Mouse (Mus musculus): ENCODE measurements at regions not wholly inside any gene's neighbourhood (a gene's known extent, or its start where the extent isn't known, plus 50 kb on each side); places are given as distances from the start of the nearest gene placed in this dataset.

DNA sequence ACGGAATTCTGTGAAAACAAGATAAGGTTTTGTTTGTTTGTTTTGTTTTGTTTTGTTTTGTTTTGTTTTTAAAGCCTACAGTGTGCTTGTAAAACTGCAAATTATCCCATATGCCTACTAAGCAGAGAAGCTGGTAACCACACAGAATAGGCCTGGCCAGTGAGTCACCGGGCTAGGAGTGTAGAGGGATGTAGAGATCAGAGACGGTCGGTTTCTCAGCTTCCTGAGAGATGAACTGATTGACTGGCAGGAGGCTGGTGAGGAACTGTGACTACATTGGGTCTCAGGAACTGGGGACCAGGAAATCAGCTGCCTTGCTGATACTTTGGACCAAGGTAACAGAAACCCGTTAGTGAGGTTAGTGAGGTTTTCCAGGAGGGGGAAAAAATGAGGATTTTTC lies 100.6 kb upstream of the Hmga2 start:
- no peak for ATAC-seq (ENCODE audit: extremely low read depth, insufficient number of reproducible peaks, low FRiP score, poor library complexity, severe bottlenecking)

DNA sequence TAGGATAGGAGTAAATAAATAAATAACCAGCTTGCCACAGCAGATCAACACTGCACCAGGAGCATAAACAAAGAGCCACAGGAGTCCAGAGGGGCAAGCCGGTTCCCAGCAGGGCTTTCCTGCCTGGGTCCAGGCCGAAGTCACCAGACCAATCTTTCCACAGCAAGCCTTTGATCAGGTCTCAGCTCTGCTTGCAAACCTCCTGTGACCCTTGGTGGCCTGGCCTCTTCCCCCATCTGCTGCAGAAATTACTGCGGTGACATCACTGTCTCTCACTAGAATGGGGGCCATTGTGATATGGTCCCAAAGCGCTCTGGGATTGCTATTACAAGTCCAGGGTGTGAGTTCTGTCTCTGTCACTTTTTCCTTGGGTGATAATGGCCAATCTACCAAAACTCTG lies 99.9 kb upstream of the Hmga2 start:
- ATAC-seq (ENCODE audit: extremely low read depth, insufficient number of reproducible peaks, low FRiP score, poor library complexity, severe bottlenecking), result no peak

DNA sequence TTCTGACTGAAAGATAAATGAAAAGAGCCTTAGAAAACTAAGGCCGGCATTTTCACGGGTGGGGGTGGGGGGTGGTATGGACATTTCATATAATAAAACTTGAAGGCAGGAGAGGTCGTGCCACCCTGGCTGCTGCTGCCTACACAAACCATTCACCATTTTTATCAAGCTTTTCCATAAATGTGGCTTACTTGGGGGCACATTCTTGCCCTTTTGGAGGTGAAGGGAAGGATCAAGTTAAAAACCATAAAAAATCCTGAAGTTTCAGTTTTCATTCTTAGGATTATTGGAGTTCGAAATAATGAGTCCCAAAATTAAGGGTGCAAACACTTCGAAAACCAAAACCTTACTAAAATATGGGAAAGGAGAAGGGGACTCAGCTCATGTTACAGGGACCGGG lies 95.1 kb upstream of the Hmga2 start:
- ATAC-seq (ENCODE audit: extremely low read depth, insufficient number of reproducible peaks, low FRiP score, poor library complexity, severe bottlenecking), result no peak

DNA sequence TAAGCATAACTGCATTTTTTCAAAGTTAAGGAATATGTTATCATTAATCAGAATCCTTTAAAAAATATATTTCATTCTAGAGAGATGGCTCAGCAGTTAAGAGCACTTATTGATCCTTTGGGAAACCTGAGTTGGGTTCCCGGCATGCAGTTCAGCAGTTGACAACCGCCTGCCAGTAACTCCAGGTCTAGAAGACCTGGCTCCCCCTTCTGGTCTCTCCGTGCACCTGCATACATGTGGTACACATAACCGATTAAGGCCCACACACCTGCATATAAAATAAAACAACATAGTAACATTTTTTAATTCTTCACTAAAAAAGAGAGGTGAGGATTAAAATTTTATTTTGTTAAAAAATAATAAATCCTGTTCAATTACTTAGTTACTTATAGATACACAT lies 89.7 kb upstream of the Hmga2 start:
- ATAC-seq (ENCODE audit: extremely low read depth, insufficient number of reproducible peaks, low FRiP score, poor library complexity, severe bottlenecking), result no peak

DNA sequence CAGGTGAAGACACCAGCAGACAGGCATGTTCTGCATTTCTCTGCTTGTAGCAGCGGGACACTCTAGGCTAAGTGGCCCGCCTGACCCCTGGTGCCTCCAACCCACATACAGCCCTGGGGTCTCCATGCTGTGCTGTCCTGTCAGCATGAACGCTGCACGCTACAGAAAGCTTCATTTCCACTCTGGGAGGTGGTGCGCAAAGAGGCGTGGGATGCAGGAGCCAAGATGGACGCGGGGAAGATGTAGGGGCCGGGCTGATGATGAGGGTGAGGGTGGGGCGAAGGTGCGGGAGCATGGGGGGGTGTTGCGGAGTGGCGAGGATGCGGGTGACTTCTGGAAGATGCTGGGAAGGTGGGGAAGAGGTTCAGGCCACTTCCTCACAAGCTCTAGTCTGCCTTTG lies 88.6 kb upstream of the Hmga2 start:
- ATAC-seq (ENCODE audit: extremely low read depth, insufficient number of reproducible peaks, low FRiP score, poor library complexity, severe bottlenecking), result no peak

DNA sequence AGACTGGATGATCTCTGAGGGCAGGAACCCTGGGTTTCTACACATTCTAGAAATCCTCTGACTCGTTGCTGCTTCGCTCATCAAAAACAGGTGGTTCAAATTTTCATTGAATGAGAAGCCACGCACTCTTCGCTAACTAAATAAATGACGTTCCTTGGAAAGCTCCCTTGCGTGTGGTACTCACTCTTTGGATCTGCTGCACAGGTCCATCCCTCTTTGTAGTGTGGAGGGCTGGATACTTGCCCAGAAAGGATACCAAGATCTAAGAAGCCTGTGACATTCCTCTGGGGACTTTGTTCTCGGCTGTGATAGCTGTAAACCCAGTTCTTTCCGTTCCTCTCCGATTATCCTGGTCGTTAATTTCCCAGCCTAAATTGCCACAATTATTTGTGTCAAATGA lies 87.7 kb upstream of the Hmga2 start:
- ATAC-seq (ENCODE audit: extremely low read depth, insufficient number of reproducible peaks, low FRiP score, poor library complexity, severe bottlenecking), result no peak

DNA sequence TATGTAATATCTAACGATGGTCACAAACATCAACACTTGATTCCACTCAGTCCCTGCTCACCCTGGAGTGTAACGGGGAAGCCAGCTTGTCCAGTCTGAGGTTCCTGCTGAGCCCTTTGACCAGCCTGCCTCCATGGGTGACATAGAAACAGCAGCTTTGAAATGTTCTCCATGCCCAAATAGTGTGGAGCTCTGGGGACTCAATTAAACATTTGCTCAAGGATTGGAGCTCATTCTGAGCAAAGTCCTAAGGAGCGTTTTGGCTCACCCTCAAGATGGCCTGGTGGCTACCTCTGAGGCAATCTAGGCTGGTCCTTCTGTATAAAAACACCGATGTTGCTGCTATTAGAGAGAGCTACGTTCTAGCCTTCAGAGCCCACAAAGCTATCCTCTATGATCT lies 85.6 kb upstream of the Hmga2 start:
- no peak for ATAC-seq (ENCODE audit: extremely low read depth, insufficient number of reproducible peaks, low FRiP score, poor library complexity, severe bottlenecking)

DNA sequence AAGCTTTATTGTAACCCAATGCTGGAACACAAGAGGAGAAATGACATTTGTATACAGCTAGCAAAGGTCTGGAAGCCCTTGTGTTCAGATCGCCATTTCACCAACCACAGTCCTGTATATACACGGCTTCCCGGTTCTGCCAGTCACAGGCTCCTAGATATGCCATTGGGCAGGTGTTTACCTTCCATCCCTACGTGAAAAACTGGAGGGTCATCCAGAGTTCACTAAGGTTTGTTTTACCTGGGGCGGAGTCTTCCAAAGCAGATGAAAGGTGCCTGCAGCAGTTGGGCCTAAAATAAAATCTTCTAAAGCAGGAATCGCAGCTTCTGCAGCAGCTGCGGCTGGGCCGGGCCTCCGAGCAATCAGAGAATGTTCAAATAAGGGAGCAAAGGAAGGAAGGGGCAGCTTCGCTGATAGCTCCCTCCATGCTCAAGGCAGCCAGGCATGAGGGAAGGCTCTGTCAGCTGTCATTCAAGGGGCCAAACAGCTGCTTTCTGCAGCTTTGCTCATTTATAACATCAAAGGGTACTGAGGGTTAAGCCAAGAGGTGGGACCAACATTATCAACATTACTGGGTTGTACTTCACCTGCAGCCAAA lies 81.7 kb upstream of the Hmga2 start:
- no peak for ATAC-seq (ENCODE audit: extremely low read depth, insufficient number of reproducible peaks, low FRiP score, poor library complexity, severe bottlenecking)

DNA sequence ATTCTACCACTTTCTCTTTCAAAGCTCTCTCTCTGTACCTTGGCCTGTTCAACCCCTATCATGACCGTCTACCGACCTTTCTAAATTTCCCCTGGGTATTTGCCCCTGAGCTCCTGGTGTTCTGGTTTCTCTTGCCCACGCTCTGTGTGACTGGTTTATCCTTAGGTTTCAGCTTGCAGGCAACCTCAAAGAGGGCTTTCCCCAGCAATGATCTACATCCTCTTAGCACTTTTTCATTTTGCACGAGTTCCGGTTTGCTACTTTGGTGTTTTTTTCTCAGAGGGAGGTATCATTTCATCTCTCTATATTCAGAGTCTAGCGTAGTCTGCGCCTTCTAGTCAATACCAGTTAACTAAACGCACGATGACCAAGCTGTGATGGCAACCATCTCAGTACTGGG lies 79.8 kb upstream of the Hmga2 start:
- no peak for ATAC-seq (ENCODE audit: extremely low read depth, insufficient number of reproducible peaks, low FRiP score, poor library complexity, severe bottlenecking)

DNA sequence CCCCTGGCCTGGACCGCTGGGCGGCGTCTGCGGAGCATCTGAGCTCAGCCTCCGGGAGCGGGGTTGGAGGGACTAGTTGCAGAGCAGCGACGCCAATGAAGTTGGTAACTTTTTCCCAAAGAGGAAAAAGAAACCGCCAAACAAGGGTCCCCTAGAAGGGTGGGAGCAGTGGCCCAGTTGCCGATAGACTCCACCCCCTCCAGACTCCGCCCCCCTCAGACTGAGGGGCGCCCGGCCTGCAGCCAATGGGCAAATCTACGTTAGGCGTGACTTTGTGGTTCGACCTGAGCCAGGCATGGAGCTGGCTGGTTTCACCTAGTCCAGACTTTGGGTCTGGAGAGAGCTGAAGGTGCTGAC lies 76.8 kb upstream of the Hmga2 start:
- ATAC-seq (ENCODE audit: extremely low read depth, insufficient number of reproducible peaks, low FRiP score, poor library complexity, severe bottlenecking), result no peak

DNA sequence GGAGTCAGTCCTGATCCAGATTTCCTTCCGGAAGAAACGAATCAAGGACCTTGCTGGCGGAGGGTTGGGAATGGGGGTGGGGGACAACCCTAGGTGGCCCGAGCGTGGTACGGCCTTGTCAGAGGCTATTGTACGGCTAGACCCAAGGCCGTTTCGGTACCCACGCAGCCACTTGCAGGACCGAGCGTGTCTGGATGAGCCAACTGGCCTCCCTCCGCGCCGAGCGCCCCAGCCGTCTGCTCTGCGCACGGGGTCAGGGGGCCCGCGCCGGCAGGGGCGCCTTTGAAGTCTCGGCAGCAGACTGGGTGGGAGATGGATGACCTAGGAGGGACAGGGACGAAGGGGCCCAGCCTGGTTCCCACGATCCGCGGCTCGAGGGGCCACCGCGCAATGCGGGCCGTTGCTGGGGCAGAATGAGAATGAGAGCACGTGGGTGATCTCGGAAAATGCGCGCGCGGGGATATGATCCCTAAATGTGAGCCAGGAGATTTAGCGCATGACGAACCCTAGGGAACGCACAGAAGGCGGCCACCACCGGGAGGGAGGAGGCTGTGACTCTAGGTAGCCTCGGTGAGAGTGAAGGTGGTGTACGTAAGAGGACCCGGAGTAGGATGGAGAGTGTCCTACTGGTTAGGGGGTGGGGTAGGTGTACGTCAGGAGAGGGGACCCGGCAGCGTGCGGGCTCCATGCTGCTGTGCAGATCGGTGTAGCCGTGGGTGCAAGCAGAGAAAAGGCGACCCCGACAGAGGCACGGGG lies 76.2 kb upstream of the Hmga2 start:
- no peak for ATAC-seq (ENCODE audit: extremely low read depth, insufficient number of reproducible peaks, low FRiP score, poor library complexity, severe bottlenecking)

DNA sequence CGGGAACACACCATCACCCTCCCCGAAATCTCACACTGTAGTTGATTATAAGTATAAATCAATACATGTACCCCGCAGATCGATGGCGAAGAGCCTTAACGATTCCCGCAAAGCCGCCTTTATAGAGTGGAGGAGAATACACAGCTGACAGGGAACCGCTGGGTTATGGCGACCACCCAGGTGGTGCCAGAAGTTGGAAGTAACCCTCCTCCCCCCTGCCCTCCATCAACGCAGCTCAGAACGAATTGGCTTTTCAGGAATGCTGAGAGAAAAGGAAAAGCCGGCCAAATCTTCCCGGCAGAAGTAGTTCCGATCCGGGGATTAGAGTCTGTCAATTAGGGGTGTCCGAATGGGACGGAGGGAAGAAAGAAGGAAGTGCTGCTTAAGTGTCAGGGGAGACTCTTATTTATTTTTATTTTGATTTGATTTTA lies 75.6 kb upstream of the Hmga2 start:
- ATAC-seq (ENCODE audit: extremely low read depth, insufficient number of reproducible peaks, low FRiP score, poor library complexity, severe bottlenecking), result no peak

DNA sequence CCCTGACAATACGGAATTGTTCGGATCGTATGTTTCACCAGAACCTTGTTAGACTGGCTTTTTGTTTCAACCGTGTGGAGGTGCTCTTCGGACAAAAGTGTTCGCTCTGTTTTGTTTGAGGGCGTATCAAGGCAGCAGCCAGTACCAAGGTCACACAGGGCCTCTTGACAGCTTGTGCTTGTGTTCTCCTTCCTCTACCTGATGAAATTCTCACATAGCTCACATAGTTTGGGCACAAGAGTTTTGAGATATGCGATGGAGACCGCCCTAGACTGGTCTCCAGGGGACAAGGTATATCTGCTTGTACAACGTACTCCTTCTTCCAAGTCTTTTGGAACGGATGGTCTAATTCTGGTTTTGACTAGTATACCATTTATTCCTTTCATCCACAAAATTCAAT lies 70.9 kb upstream of the Hmga2 start:
- no peak for ATAC-seq (ENCODE audit: extremely low read depth, insufficient number of reproducible peaks, low FRiP score, poor library complexity, severe bottlenecking)

DNA sequence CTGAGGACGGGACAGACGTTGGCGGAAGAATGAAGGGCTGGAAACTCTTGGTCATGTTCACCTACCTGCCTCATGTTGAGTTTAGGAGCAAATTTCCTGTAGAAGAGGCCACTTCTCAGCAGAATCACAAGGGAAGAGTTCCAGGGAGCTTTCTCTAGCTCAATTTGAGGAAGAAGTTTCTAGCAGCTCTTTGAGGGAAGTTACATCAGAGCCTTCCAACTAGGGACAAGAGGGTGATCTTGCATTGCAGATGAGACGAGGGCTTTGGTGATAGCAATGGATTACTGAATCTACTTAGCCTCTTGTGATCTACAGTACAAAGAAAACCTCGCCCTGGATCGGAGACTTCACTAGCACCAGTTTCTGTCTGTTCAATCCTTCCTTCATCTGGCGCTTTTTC lies 65.3 kb upstream of the Hmga2 start:
- ATAC-seq (ENCODE audit: extremely low read depth, insufficient number of reproducible peaks, low FRiP score, poor library complexity, severe bottlenecking), result no peak

DNA sequence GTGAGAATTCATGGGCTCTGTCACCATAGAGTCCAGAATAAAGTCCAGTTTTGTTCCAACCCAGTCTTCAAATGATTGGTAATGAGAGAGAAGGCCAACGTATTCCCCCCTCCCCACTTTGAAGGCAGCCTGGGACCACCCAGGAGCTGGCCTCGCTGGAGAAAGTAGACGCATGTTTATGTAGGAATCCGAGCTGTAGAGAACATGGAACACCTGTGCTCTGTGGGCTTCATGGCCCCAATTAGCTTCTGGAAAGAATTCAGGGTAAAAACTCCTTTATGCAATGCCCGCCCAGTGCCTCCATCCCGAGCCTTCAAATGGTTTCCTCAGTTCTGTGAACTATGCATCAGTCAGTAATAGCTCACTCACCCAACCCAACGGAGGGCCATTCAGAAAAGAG lies 62.3 kb upstream of the Hmga2 start:
- no peak for ATAC-seq (ENCODE audit: extremely low read depth, insufficient number of reproducible peaks, low FRiP score, poor library complexity, severe bottlenecking)

DNA sequence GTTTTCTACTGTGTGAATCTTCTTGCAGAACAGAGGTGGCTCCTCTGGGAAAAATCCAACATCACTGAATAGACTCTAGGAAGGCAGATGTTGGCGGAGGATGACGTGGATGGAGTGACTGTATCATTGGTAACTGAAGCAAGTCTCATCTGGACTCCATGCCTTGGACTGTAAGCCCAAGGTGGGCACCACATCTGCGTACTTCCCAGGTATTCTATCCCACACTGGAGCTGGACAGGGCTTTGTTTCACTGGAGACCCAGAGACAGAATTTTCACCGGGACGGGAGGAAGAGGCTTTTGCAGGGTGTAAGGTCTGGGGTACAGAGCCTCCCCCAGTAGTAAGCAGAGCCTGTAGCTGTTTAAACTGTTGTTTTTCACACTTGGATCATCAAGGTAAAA lies 52.1 kb upstream of the Hmga2 start:
- ATAC-seq (ENCODE audit: extremely low read depth, insufficient number of reproducible peaks, low FRiP score, poor library complexity, severe bottlenecking), result no peak

DNA sequence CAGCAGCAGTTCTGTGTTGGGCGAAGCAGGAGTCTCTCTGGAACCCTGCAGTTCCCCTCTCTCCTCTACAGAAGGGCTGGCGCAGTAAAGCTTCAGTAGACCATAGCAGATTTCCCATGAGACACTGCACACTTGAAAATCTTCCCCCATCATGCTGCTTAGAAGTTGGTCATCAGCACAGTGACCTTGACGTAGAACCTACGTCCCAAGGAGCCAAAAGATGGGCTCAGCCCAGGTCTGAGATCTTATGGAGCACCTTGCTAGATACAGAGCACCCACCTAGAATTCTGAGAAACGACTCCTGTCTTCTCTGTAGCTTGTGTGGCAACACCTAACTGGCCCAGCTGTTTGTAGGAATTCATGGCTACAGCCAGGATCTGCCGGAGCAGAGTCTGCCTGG lies 51.7 kb upstream of the Hmga2 start:
- ATAC-seq (ENCODE audit: extremely low read depth, insufficient number of reproducible peaks, low FRiP score, poor library complexity, severe bottlenecking), result no peak

DNA sequence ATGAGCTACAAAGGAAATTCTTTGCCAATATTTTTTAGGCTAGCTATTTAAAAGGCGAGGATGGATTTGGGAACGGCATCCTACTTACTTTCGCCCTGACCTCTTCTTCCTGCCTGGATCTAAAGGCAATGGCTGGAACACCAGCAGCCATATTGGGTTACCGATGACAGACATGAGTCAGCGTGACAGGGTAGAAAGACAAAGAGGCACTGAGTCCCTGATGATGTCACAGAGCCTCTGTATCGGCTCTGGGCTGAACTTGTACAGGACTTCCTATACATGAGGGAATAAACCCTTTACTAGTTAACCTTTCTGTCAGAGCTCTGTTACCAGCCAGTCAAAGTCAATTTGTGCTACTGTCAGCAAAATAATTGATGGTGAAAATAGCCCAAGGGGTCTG lies 50.7 kb upstream of the Hmga2 start:
- ATAC-seq (ENCODE audit: extremely low read depth, insufficient number of reproducible peaks, low FRiP score, poor library complexity, severe bottlenecking), result no peak
